In the genomic region with DNA sequence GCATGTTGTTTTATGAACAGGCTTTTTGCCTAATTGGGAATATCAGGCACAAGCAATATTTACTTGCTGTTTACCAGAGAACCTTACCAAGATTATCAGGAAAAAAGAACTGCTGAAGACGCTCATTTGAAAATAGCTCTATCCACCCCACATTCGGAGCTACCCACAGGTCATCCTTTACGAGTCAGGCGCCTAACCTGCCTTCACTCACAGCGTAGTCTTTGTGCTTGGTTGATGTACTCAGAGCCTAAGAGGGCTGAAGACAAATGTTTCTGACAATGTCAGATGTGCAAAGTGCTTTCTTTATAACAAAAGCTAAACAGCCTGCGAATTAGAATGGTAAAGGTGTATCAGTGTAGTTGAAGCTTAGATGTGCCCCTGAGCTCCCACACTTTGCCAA, we compare ENCODE assay signal across 10 mouse cellular contexts. TPM values are rescaled to one million over a fixed set of nuclear protein-coding genes. Genes with fewer than 3 reads are reported as not detected.
DNase-seq lines count a peak whose midpoint lies in the region; ATAC-seq and TF ChIP-seq lines count a peak whose summit lies in the region.
"Had no signal": no experiment of that assay in that cellular context is flagged by ENCODE, and none has a peak within 500 bp of the region (broad histone marks: within the 10 kb centered on the region; RNA-seq: fewer than 3 reads in every experiment).

No protein-coding gene starts in this region.

- H3K9ac ChIP-seq in stomach, embryonic 15.5 days, result no peak overlapping the region

- no peak for TF ChIP-seq POLR2A in thymus, adult 2 months (IDR thresholded peaks at IDR 0.05; ENCODE audit: control insufficient read depth, extremely low read depth, insufficient read depth, low read length, poor library complexity)

- peak overlapping the region; percentile 69 for H3K4me2 ChIP-seq in stomach, embryonic 15.5 days

- TF ChIP-seq CTCF in gastrocnemius, adult 2 months (IDR thresholded peaks at IDR 0.05), result no peak
- no peak for TF ChIP-seq CTCF in thymus, adult 2 months (IDR thresholded peaks at IDR 0.05; ENCODE audit: borderline replicate concordance, control insufficient read depth, extremely low read depth, insufficient read depth, low read length, poor library complexity)

- H3K4me1 ChIP-seq in thymus, adult 2 months (replicated peaks; ENCODE audit: control insufficient read depth, insufficient read depth, low read length), result peaks cover 14% of the 10 kb centered on the region
- H3K4me1 ChIP-seq in limb, embryonic 10.5 days, result peaks cover 34% of the 10 kb centered on the region
- H3K4me1 ChIP-seq in stomach, embryonic 15.5 days, result peaks cover 14% of the 10 kb centered on the region

- WGBS in thymus, adult 2 months, result 80% methylated on average over 6 of the region's 6 CpGs
- WGBS in limb, embryonic 10.5 days, result 21% methylated on average over 6 of the region's 6 CpGs
- WGBS in stomach, embryonic 15.5 days, result 29% methylated on average over 6 of the region's 6 CpGs

- peak overlapping the region; percentile 76 for H3K4me3 ChIP-seq in gastrocnemius, adult 2 months
- H3K4me3 ChIP-seq in thymus, adult 2 months (ENCODE audit: control insufficient read depth, insufficient read depth, low read length), result no peak overlapping the region
- peak overlapping the region; percentile 52 for H3K4me3 ChIP-seq in limb, embryonic 10.5 days
- no peak overlapping the region; the same call in 1 of the 2 replicates for H3K4me3 ChIP-seq in stomach, embryonic 15.5 days (replicated peaks)

- no peak for DNase-seq in gastrocnemius, adult 2 months
- no peak for DNase-seq in gastrocnemius, adult 8-10 months (ENCODE audit: low spot score in 2 of 2)
- no peak for DNase-seq in thymus, adult 2 months
- DNase-seq in thymus, adult 18-20 months, result no peak
- peak; percentile 33 for DNase-seq in limb, embryonic 10.5 days (ENCODE audit: low spot score)
- no peak for DNase-seq in urinary bladder, postnatal 25 days (ENCODE audit: low spot score)

- no peaks in the 10 kb centered on the region for H3K27me3 ChIP-seq in thymus, adult 2 months (ENCODE audit: control insufficient read depth, insufficient read depth, low read length)
- H3K27me3 ChIP-seq in limb, embryonic 10.5 days (ENCODE audit: low read depth, poor library complexity, severe bottlenecking), result no peaks in the 10 kb centered on the region
- no peaks in the 10 kb centered on the region for H3K27me3 ChIP-seq in stomach, embryonic 15.5 days (replicated peaks)

- no peak overlapping the region for H3K27ac ChIP-seq in gastrocnemius, adult 2 months
- H3K27ac ChIP-seq in thymus, adult 2 months (ENCODE audit: control insufficient read depth, insufficient read depth, low read length), result peak overlapping the region; percentile 78
- H3K27ac ChIP-seq in limb, embryonic 10.5 days, result peak overlapping the region; percentile 93
- H3K27ac ChIP-seq in stomach, embryonic 15.5 days, result peak overlapping the region; percentile 89

- ATAC-seq in stomach, embryonic 15.5 days (ENCODE audit: insufficient read depth, low FRiP score, low read depth), result no peak
- ATAC-seq in inflammation-experienced regulatory T-cells, adult 6 months, result no peak

- no peaks in the 10 kb centered on the region for H3K9me3 ChIP-seq in limb, embryonic 10.5 days (replicated peaks)
- no peaks in the 10 kb centered on the region for H3K9me3 ChIP-seq in stomach, embryonic 15.5 days

- intact Hi-C loops in gastrocnemius, adult 2 months (cut with DNase I), result loop anchor here (10.0 kb wide), 2 partner anchors 70 to 1650 kb away; a partner anchor contains a TSS

- no peaks in the 10 kb centered on the region for H3K36me3 ChIP-seq in thymus, adult 2 months (ENCODE audit: control insufficient read depth, insufficient read depth, low read length)
- H3K36me3 ChIP-seq in limb, embryonic 10.5 days, result no peaks in the 10 kb centered on the region
- no peaks in the 10 kb centered on the region for H3K36me3 ChIP-seq in stomach, embryonic 15.5 days

RNA-seq across cellular contexts. Expression of a gene that starts 1.1 kb away (rescaled TPM):
- total RNA-seq in gastrocnemius, adult 2 months (2021), result 10 to 100 TPM; 10.1 to 10.3 TPM
- 10 to 100 TPM in 3 of 4 experiments, 1 to 10 TPM in 1; 9.4 to 19.6 (median 16.7) TPM for total RNA-seq in gastrocnemius, adult 8-10 months (2022)
- 484 and 650 TPM in 2 replicates for polyA plus RNA-seq in thymus, adult 2 months (2012; rRNA removed)
- 131 and 133 TPM in 2 replicates for polyA plus RNA-seq in limb, embryonic 10.5 days (2016; fragmentation: Nextera tagmentation; extraction: Ambion mirVana)
- polyA plus RNA-seq in stomach, embryonic 15.5 days (2015; fragmentation: Nextera tagmentation; extraction: Ambion mirVana), result 109 and 120 TPM in 2 replicates
- 1 to 10 TPM in 2 of 3 experiments, not detected in 1; 3.1 to 3.4 TPM for polyA plus RNA-seq in inflammation-experienced regulatory T-cells, adult 6 months (2017; shearing (Covaris generic))
- total RNA-seq: monocyte, adult 5-6 weeks had no signal

RNA-seq across cellular contexts. Expression of a gene that starts 2.7 kb away (rescaled TPM):
- not detected for total RNA-seq in gastrocnemius, adult 2 months (2021)
- not detected for total RNA-seq in gastrocnemius, adult 8-10 months (2022)
- polyA plus RNA-seq in thymus, adult 2 months (2012; rRNA removed), result 183 and 223 TPM in 2 replicates
- polyA plus RNA-seq in limb, embryonic 10.5 days (2016; fragmentation: Nextera tagmentation; extraction: Ambion mirVana), result 5.4 and 9.9 TPM in 2 replicates
- 9.6 and 16.6 TPM in 2 replicates for polyA plus RNA-seq in stomach, embryonic 15.5 days (2015; fragmentation: Nextera tagmentation; extraction: Ambion mirVana)
- 1 to 10 TPM in 1 of 3 experiments, not detected in 2; 3.5 TPM for polyA plus RNA-seq in inflammation-experienced regulatory T-cells, adult 6 months (2017; shearing (Covaris generic))
- total RNA-seq: gastrocnemius, adult 18-20 months had no signal

RNA-seq across cellular contexts. Expression of a gene that starts 3.0 kb away (rescaled TPM):
- 1 to 10 TPM in 1 of 2 experiments, not detected in 1; 1.1 TPM for total RNA-seq in gastrocnemius, adult 2 months (2021)
- total RNA-seq in gastrocnemius, adult 8-10 months (2022), result 1 to 10 TPM in 1 of 4 experiments, under 1 TPM in 1, not detected in 2; 0.73 to 2.1 TPM
- polyA plus RNA-seq in thymus, adult 2 months (2012; rRNA removed), result 39.3 and 52.7 TPM in 2 replicates
- 3.4 and 5.5 TPM in 2 replicates for polyA plus RNA-seq in limb, embryonic 10.5 days (2016; fragmentation: Nextera tagmentation; extraction: Ambion mirVana)
- polyA plus RNA-seq in stomach, embryonic 15.5 days (2015; fragmentation: Nextera tagmentation; extraction: Ambion mirVana), result 1.4 and 2.1 TPM in 2 replicates
- polyA plus RNA-seq in inflammation-experienced regulatory T-cells, adult 6 months (2017; shearing (Covaris generic)), result 1 to 10 TPM; 1.6 to 3.6 (median 3.0) TPM
- total RNA-seq: gastrocnemius, adult 18-20 months had no signal

RNA-seq across cellular contexts. Expression of a gene that starts 3.9 kb away (rescaled TPM):
- total RNA-seq in gastrocnemius, adult 2 months (2021), result under 1 TPM; 0.45 to 0.69 TPM
- total RNA-seq in gastrocnemius, adult 8-10 months (2022), result 1 to 10 TPM in 1 of 4 experiments, under 1 TPM in 2, not detected in 1; 0.40 to 1.2 (median 0.70) TPM
- 22.4 and 28.1 TPM in 2 replicates for polyA plus RNA-seq in thymus, adult 2 months (2012; rRNA removed)
- polyA plus RNA-seq in limb, embryonic 10.5 days (2016; fragmentation: Nextera tagmentation; extraction: Ambion mirVana), result 33.1 and 40.9 TPM in 2 replicates
- polyA plus RNA-seq in stomach, embryonic 15.5 days (2015; fragmentation: Nextera tagmentation; extraction: Ambion mirVana), result 25.3 and 26.3 TPM in 2 replicates
- 10 to 100 TPM in 1 of 3 experiments, 1 to 10 TPM in 2; 3.0 to 89.4 (median 8.5) TPM for polyA plus RNA-seq in inflammation-experienced regulatory T-cells, adult 6 months (2017; shearing (Covaris generic))

RNA-seq across cellular contexts. Expression of a gene that starts 25.7 kb away (rescaled TPM):
- 10 to 100 TPM; 16.2 to 21.6 TPM for total RNA-seq in gastrocnemius, adult 2 months (2021)
- 10 to 100 TPM; 13.3 to 26.7 (median 21.1) TPM for total RNA-seq in gastrocnemius, adult 8-10 months (2022)
- 200 and 237 TPM in 2 replicates for polyA plus RNA-seq in thymus, adult 2 months (2012; rRNA removed)
- 17.9 and 22.1 TPM in 2 replicates for polyA plus RNA-seq in limb, embryonic 10.5 days (2016; fragmentation: Nextera tagmentation; extraction: Ambion mirVana)
- polyA plus RNA-seq in stomach, embryonic 15.5 days (2015; fragmentation: Nextera tagmentation; extraction: Ambion mirVana), result 17.3 and 17.7 TPM in 2 replicates
- 10 to 100 TPM in 1 of 3 experiments, 1 to 10 TPM in 1, not detected in 1; 6.1 to 12.5 TPM for polyA plus RNA-seq in inflammation-experienced regulatory T-cells, adult 6 months (2017; shearing (Covaris generic))

Comparison
In these comparisons a context has a peak if more than half of its experiments do, and no peak if none do; other contexts are left out.
1. H3K4me3 ChIP-seq: peak in gastrocnemius, adult 2 months (single experiment) and limb, embryonic 10.5 days (single experiment); none in thymus, adult 2 months (single experiment) and stomach, embryonic 15.5 days (single experiment).
2. RNA of a gene that starts 1.1 kb away (polyA plus RNA-seq): 484 to 650 TPM in thymus, adult 2 months, 131 to 133 TPM in limb, embryonic 10.5 days and 109 to 120 TPM in stomach, embryonic 15.5 days; 3.1 to 3.4 TPM in inflammation-experienced regulatory T-cells, adult 6 months; every median in the first group is over 10 times any median in the second.
3. RNA of a gene that starts 2.7 kb away (polyA plus RNA-seq): 183 to 223 TPM in thymus, adult 2 months; 5.4 to 9.9 TPM in limb, embryonic 10.5 days, 9.6 to 16.6 TPM in stomach, embryonic 15.5 days and 3.5 TPM in inflammation-experienced regulatory T-cells, adult 6 months; every median in the first group is over 10 times any median in the second.